Comparison of ENCODE assay signal across 8 mouse cellular contexts in genomic region chr7:78578461-78579359, GRCm38 (mm10).
DNase-seq lines count a peak whose midpoint lies in the region; ATAC-seq and TF ChIP-seq lines count a peak whose summit lies in the region.

No protein-coding gene starts in this region.

- H3K27me3 ChIP-seq in heart, adult 2 months (ENCODE audit: control insufficient read depth, insufficient read depth, low read length), result peaks cover 6% of the 10 kb centered on the region; the same call in 1 of the 2 replicates
- peaks cover 64% of the 10 kb centered on the region for H3K27me3 ChIP-seq in liver, postnatal 0 days (ENCODE audit: insufficient read depth, low read length)
- peaks cover 61% of the 10 kb centered on the region for H3K27me3 ChIP-seq in stomach, embryonic 16.5 days (ENCODE audit: control insufficient read depth, insufficient read depth, low read length)

- peak overlapping the region; percentile 52 for H3K4me2 ChIP-seq in liver, postnatal 0 days (ENCODE audit: low read depth, low read length)
- H3K4me2 ChIP-seq in stomach, embryonic 16.5 days (ENCODE audit: low read depth, low read length), result peak overlapping the region; percentile 81

- no peak overlapping the region for H3K27ac ChIP-seq in heart, adult 2 months
- no peak overlapping the region for H3K27ac ChIP-seq in liver, postnatal 0 days (ENCODE audit: low read depth)
- H3K27ac ChIP-seq in stomach, embryonic 16.5 days (ENCODE audit: low read length), result no peak overlapping the region

- no peak for TF ChIP-seq CTCF in heart, adult 2 months (IDR thresholded peaks at IDR 0.05)
- no peak for TF ChIP-seq CTCF in liver, postnatal 0 days (IDR thresholded peaks at IDR 0.05; ENCODE audit: low read depth)

- no peak for TF ChIP-seq EP300 in heart, adult 2 months (IDR thresholded peaks at IDR 0.05; ENCODE audit: insufficient read depth, low read depth, low read length)
- no peak for TF ChIP-seq EP300 in liver, postnatal 0 days (IDR thresholded peaks at IDR 0.05; ENCODE audit: low read depth)

- no peak overlapping the region for H3K9ac ChIP-seq in heart, adult 2 months (ENCODE audit: low read depth, low read length)
- H3K9ac ChIP-seq in liver, postnatal 0 days (replicated peaks), result no peak overlapping the region
- peak overlapping the region; percentile 65 for H3K9ac ChIP-seq in stomach, embryonic 16.5 days (ENCODE audit: low read length)

- intact Hi-C loops in heart, adult 2 months (cut with DNase I), result loop anchor here (10.0 kb wide), 1 partner anchor 504 kb away; no protein-coding TSS in a partner anchor
- intact Hi-C loops in gastrocnemius, postnatal 36 days (cut with DNase I), result loop anchor here (10.0 kb wide), 1 partner anchor 306 kb away; no protein-coding TSS in a partner anchor

- no peaks in the 10 kb centered on the region for H3K79me2 ChIP-seq in heart, adult 2 months (replicated peaks; ENCODE audit: control insufficient read depth, insufficient read depth, low read length)

- no peak for ATAC-seq in liver, postnatal 0 days
- peak; percentile 18; the same call in 1 of the 2 replicates for ATAC-seq in stomach, embryonic 16.5 days (ENCODE audit: insufficient read depth, low FRiP score)

- TF ChIP-seq POLR2A in heart, adult 2 months (IDR thresholded peaks at IDR 0.05; ENCODE audit: insufficient read depth, low read depth, low read length), result no peak

- DNase-seq in heart, adult 2 months, result peak in 1 of 2 experiments; percentile 26
- no peak for DNase-seq in heart, adult 9 months (ENCODE audit: low spot score in 2 of 2)
- peak; percentile 24 for DNase-seq in CD4-positive, CD25-positive, alpha-beta regulatory T cell, adult 2 months (ENCODE audit: low read depth, low spot score)
- DNase-seq in cerebellum, postnatal 14 days, result peak; percentile 68 to 71
- peak; percentile 14 for DNase-seq in heart, postnatal 4 days
- no peak for DNase-seq in liver, postnatal 0 days
- DNase-seq in gastrocnemius, postnatal 36 days, result no peak

- H3K4me3 ChIP-seq in heart, adult 2 months, result peak overlapping the region; percentile 39
- peak overlapping the region; percentile 29; the same call in 1 of the 2 replicates for H3K4me3 ChIP-seq in liver, postnatal 0 days (ENCODE audit: low read depth, low read length)
- peak overlapping the region; percentile 57 for H3K4me3 ChIP-seq in stomach, embryonic 16.5 days (replicated peaks; ENCODE audit: low read length)

- WGBS in heart, adult 2 months, result 1% methylated on average over 45 of the region's 66 CpGs
- 2% methylated on average over 48 of the region's 66 CpGs for WGBS in liver, postnatal 0 days (ENCODE audit: insufficient replicate concordance)
- under 1% methylated on average over 60 of the region's 66 CpGs for whole genome bisulfite sequencing in stomach, embryonic 16.5 days

- H3K9me3 ChIP-seq in liver, postnatal 0 days (ENCODE audit: low read length), result no peaks in the 10 kb centered on the region
- no peaks in the 10 kb centered on the region for H3K9me3 ChIP-seq in stomach, embryonic 16.5 days (replicated peaks; ENCODE audit: control insufficient read depth, low read length)

- H3K36me3 ChIP-seq in heart, adult 2 months (ENCODE audit: control insufficient read depth, insufficient read depth, low read length), result no peaks in the 10 kb centered on the region
- no peaks in the 10 kb centered on the region for H3K36me3 ChIP-seq in liver, postnatal 0 days (replicated peaks; ENCODE audit: insufficient read depth, low read length)
- no peaks in the 10 kb centered on the region for H3K36me3 ChIP-seq in stomach, embryonic 16.5 days (ENCODE audit: control insufficient read depth, insufficient read depth, low read length)

- H3K4me1 ChIP-seq in heart, adult 2 months (ENCODE audit: control insufficient read depth, insufficient read depth, low read length), result no peaks in the 10 kb centered on the region
- H3K4me1 ChIP-seq in liver, postnatal 0 days (ENCODE audit: insufficient read depth), result no peaks in the 10 kb centered on the region
- no peaks in the 10 kb centered on the region for H3K4me1 ChIP-seq in stomach, embryonic 16.5 days (ENCODE audit: control insufficient read depth, insufficient read depth, low read length)

Comparison
In these comparisons a context has a peak if more than half of its experiments do, and no peak if none do; other contexts are left out.
1. DNase-seq: peak in CD4-positive, CD25-positive, alpha-beta regulatory T cell, adult 2 months (single experiment), cerebellum, postnatal 14 days (2 of 2) and heart, postnatal 4 days (single experiment); none in heart, adult 9 months (0 of 2), liver, postnatal 0 days (single experiment) and gastrocnemius, postnatal 36 days (0 of 2).
2. Peak in every context shown above with its lines, with median percentiles within 50 percentile points of each other: H3K4me3 ChIP-seq.